ENCODE assay signal across 8 mouse cellular contexts in the genomic region with DNA sequence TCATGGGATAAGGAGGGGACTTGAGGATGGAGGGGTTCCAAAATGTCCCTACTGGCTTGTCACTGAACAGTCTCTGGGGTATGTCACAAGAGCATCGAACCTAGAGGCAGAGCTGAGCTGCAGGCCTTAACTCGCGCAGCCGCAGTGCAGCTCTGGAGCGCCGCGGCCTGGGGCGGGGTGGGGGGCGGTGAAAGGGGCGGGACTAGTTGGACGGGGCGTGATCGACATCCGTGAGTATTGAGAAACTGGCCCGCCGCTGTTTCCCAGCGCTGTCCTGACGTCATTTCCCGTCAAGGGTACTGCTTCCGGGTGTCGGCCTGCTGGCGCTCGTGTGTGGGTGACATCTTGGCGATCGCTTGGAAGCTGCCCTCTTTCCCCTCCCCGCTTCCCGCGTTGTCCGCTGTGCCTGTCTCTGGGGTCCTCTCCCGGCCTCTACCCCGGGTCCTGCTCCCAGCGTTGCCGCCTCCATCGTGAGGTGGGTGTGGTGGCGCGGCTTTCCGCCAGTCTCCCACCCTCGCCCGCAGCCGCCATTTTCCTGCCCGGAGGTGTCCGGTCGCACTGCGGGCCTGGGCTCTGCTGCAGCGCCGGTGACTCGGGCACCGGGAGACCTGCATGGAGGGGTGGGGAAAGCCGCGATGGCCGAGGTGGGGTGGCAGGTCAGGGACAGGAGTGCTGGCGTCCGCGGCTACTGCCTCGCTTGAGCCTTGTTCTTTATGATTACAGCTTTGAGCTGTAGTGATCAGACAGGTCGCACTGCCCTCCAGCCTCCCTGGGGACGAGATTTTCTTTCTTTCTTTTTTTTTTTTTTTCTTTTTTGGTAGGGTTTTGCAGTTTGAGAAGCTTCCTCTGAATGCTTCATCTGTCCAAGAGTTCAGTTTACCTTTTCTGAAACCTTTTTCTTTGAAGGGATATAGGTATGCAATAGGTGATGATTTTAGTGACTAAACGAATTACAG. TPM values are rescaled to one million over a fixed set of nuclear protein-coding genes. Genes with fewer than 3 reads are reported as not detected.
DNase-seq lines count a peak whose midpoint lies in the region; ATAC-seq lines count a peak whose summit lies in the region.

A gene (plus strand): TSS at position 283 of the 956 bp plus-strand sequence.

- H3K27ac ChIP-seq in hindbrain, embryonic 14.5 days = peak within 1 kb of the TSS; percentile 91

- no peaks in the 10 kb centered on the region for H3K27me3 ChIP-seq in hindbrain, embryonic 14.5 days (ENCODE audit: control insufficient read depth, insufficient read depth, low read length)

- H3K4me1 ChIP-seq in hindbrain, embryonic 14.5 days (replicated peaks; ENCODE audit: control insufficient read depth, insufficient read depth, low read length) = peaks cover 14% of the 10 kb centered on the region

- peak; percentile 98 for DNase-seq in R1 (ENCODE audit: low read depth, low spot score)
- peak; percentile 95 to 97 for DNase-seq in cerebellum, postnatal 25 days
- DNase-seq in frontal cortex, postnatal 25 days (ENCODE audit: low spot score in 2 of 2) = peak; percentile 79 to 91
- peak; percentile 99 for DNase-seq in hindbrain, embryonic 14.5 days (ENCODE audit: low spot score)
- peak; percentile 94 for DNase-seq in layer of hippocampus, postnatal 36 days
- peak; percentile 98 for DNase-seq in lung, postnatal 36 days
- DNase-seq in retina, postnatal 1 day = peak; percentile 99
- peak; percentile 86 to 92 for DNase-seq in urinary bladder, adult 18-20 months (ENCODE audit: low spot score in 2 of 2)

- H3K36me3 ChIP-seq in hindbrain, embryonic 14.5 days (replicated peaks; ENCODE audit: control insufficient read depth, insufficient read depth) = peaks cover 22% of the 10 kb centered on the region

- peak; percentile 99 for ATAC-seq in hindbrain, embryonic 14.5 days (ENCODE audit: low FRiP score)

- peak within 1 kb of the TSS; percentile 94 for H3K9ac ChIP-seq in hindbrain, embryonic 14.5 days

- no peaks in the 10 kb centered on the region for H3K9me3 ChIP-seq in hindbrain, embryonic 14.5 days (ENCODE audit: control insufficient read depth, low read length)

- WGBS in hindbrain, embryonic 14.5 days = under 1% methylated on average over 58 of the region's 58 CpGs

- H3K4me3 ChIP-seq in hindbrain, embryonic 14.5 days (replicated peaks; ENCODE audit: low read length) = peak within 1 kb of the TSS; percentile 85

- H3K4me2 ChIP-seq in hindbrain, embryonic 14.5 days (replicated peaks) = peak within 1 kb of the TSS; percentile 71

RNA-seq across cellular contexts. Expression of the gene that starts here (rescaled TPM):
- polyA plus RNA-seq in hindbrain, embryonic 14.5 days (2014; fragmentation: Nextera tagmentation; extraction: Ambion mirVana) = 226 and 246 TPM in 2 replicates
- 100 to 1,000 TPM; 464 to 480 TPM for total RNA-seq in layer of hippocampus, postnatal 36 days (2021)

Comparison
In these comparisons a context has a peak if more than half of its experiments do, and no peak if none do; other contexts are left out.
1. Peak in every context shown above with its lines: DNase-seq, ATAC-seq, H3K4me3 ChIP-seq and H3K27ac ChIP-seq.